In the genomic region with DNA sequence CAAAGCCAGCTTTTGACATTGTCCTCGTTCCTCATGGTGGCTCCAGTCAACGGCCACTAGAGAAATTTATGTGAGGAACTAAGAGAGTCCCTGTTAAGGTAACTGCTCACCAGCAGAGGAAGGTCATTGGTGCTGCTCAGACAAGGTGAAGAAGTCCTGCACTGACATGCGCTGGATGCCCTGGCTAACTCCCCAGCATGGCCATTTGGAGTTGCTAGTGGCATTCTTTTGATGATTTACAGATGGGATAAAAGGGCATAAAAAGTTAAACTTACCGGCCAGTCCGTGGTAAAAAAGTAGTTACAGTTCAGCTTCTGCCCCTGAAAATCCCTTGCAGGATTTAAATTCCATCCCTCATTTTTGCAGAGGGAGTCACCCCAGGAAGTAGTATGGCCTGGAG, we compare ENCODE assay signal across 12 mouse cellular contexts.
"Had no signal": no experiment of that assay in that cellular context is flagged by ENCODE, and none has a peak within 500 bp of the region (broad histone marks: within the 10 kb centered on the region; RNA-seq: fewer than 3 reads in every experiment).

No protein-coding gene starts in this region.

- DNase-seq: left cerebral cortex, postnatal 4 days; lung, adult 2 months; lung, postnatal 36 days; right cerebral cortex, postnatal 14 days; thymus, adult 2 months; thymus, postnatal 25 days had no signal

- ATAC-seq: lung, postnatal 0 days; midbrain, embryonic 13.5 days had no signal

- H3K9ac ChIP-seq: intestine, embryonic 15.5 days; limb, embryonic 13.5 days; liver, embryonic 14.5 days; midbrain, embryonic 13.5 days; stomach, embryonic 15.5 days had no signal

- H3K4me2 ChIP-seq: intestine, embryonic 15.5 days; limb, embryonic 13.5 days; midbrain, embryonic 13.5 days; stomach, embryonic 15.5 days had no signal

- H3K4me1 ChIP-seq: limb, embryonic 13.5 days; midbrain, embryonic 13.5 days had no signal

- H3K4me3 ChIP-seq: intestine, embryonic 15.5 days; limb, embryonic 13.5 days; midbrain, embryonic 13.5 days; stomach, embryonic 15.5 days had no signal

- H3K27me3 ChIP-seq: intestine, embryonic 15.5 days; limb, embryonic 13.5 days; stomach, embryonic 15.5 days had no signal

- H3K27ac ChIP-seq: intestine, embryonic 15.5 days; limb, embryonic 13.5 days; liver, embryonic 14.5 days; midbrain, embryonic 13.5 days; stomach, embryonic 15.5 days had no signal

- H3K9me3 ChIP-seq: intestine, embryonic 15.5 days; limb, embryonic 13.5 days; midbrain, embryonic 13.5 days; stomach, embryonic 15.5 days had no signal

- H3K36me3 ChIP-seq: intestine, embryonic 15.5 days; limb, embryonic 13.5 days; midbrain, embryonic 13.5 days; stomach, embryonic 15.5 days had no signal
